Mouse (Mus musculus) cerebellum, adult 8-10 months (tissue): ENCODE results near the gene Gm49369.
"Not testable (repeated sequence)": the region's sequence is repeated elsewhere in the genome, so short reads cannot be mapped to it uniquely, and the experiment has no call there.

Experiments used
- DNase-seq: peaks from one replicate; pipeline ENCODE4 v3.0.0; 2022

Gm49369 gene

DNA sequence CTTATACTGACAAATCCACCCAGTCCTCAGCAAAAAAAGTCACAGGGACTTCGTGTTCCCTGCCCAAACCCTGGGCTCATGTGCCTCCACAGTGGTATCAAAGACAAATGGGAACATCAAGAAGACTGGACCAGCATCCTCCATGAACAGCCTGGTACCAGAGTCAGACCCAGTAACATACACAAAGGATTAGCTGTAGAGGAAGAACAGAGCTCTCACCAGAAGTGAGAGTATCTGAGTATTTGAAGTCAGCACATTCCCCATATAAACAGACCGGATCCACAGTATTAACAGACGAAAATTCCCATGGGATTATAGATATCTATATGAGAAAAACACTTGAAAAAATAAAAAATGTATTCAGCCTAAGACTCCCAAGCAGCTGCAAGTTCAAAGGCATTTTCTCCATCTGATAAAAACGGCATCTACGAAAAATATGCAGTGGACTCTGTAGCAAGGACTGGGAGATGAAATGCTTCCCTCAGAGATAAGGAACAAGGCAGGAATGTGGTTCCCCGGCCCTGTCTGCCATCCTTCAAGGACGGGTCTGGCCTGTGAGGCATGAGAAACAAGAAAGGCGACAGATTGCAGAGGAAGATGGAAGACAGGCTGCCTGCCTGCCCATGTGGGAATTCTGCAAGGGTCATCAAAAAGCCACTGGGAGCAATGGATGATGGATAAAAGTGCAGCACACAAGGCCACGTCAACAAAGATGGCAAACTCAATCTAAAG is 55.6 kb downstream of the Gm49369 start:
- no peak for DNase-seq

DNA sequence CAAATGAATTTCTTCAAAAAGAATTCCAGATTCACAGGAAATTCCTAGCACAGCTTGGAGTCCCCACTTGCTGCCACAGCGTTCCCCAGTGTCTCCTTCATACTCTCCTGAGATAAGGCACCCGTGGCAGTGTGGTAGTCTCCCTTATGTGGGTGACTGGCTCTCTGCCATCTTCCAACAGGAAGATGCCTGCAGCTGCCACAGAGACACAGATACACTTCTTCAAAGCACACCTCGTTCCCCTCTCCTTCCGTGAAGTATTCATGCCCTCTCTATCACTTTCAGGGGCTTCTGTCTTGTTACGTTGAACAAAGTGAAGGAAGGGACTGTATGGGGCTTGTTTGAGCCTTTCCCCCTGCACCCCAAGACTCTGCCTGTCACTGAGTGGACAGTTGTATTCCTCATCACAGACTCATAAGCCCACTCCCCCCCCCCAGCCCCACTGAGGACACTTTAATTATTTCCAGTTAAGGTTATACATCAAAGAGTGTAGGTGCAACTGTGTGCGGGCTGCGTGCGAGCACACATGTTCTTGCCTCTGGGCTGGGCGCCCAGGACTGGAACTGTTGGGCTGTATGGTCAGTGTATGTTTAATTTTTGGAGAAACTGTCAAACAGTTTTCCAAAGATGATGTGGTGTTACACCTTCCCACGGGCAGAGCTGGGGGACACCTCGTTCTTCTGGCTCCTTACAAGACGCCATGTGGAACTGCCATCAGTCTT is 58.9 kb downstream of the Gm49369 start:
- no peak for DNase-seq

DNA sequence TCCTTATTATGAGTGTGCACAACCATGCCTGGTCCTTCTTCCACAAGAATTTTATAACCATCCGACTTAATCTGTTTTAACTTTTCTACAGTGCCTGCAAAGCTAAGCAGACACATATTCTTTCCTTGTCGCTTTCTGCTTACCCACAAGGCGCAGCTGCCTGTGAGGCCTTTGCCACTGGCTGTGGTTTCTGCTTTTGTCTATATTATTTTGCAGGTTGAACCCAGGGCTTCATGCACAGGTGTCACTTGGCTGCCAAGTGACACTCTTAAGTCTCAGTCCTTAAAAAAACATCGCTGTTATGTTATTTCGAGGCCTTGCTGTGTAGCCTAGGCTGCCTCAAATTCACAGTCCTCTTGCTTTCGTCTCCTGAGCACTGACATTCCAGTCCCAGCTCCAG is 59.8 kb downstream of the Gm49369 start:
- no peak for DNase-seq

DNA sequence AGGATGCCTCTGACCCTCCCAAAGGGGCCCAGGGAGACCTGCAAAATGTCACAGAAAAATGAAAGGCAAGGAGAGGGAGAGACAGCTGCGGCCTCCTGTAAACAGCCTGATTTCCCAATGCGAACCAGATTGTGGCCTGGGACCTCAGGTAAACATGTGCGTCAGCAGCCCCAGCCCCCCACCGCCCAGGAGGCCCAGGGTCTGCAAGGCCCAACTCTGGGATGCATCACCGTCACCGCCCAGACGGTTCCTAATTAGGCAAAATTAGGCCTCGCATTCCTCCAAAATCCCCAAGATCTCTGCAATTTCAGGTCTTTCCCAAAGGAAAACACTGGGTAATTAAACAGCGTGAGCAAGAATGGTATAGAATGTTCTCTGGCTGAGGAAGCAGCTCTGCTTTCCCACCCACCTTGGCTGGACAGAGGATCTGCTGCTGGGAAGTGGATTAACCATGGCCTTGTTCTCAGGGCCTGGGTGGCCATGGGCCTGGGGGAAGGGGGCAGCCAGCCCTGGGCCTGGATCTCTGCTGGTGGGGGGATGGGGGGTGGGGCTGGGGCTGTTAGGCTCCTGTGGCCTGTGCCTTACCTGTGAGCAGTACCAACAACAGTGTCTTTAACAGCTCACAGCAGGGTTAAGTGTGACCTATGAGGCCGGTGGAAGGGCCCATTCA is 60.7 kb downstream of the Gm49369 start:
- not testable (repeated sequence) for DNase-seq
